Mouse (Mus musculus) hindbrain, embryonic 16.5 days (tissue): Measurements from ENCODE around the gene Aqp8. TPM values are rescaled to one million over a fixed set of nuclear protein-coding genes. Genes with fewer than 3 reads are reported as not detected.

Source experiments
- ATAC-seq: fragments of 200-750 bp; cut with Nextera tagmentation; 2 replicates; pipeline ENCODE4 v1.8.0; 2017; ENCODE audit warnings: moderate TSS enrichment, moderate library complexity
- H3K27ac ChIP-seq: fragments of 300-500 bp; sonication (generic); 2 replicates; pipeline ENCODE4 v1.5.1; 2014; ENCODE audit warnings: low read depth, mild to moderate bottlenecking, control low read depth, low read length, moderate library complexity
- H3K27me3 ChIP-seq: fragments of 300-500 bp; sonication (generic); replicated peaks from 2 replicates; pipeline ENCODE4 v1.6.1; 2014; ENCODE audit warnings: low read length; ENCODE audit not compliant: control insufficient read depth, insufficient read depth
- H3K36me3 ChIP-seq: fragments of 300-500 bp; sonication (generic); 2 replicates; pipeline ENCODE4 v1.6.1; 2014; ENCODE audit warnings: mild to moderate bottlenecking, low read length, moderate library complexity, mixed read lengths; ENCODE audit not compliant: control insufficient read depth, insufficient read depth
- H3K4me1 ChIP-seq: fragments of 300-500 bp; sonication (generic); 2 replicates; pipeline ENCODE4 v1.6.1; 2014; ENCODE audit warnings: low read depth, low read length; ENCODE audit not compliant: control insufficient read depth, insufficient read depth
- H3K4me2 ChIP-seq: fragments of 300-500 bp; sonication (generic); 2 replicates; pipeline ENCODE4 v1.6.1; 2014; ENCODE audit warnings: mild to moderate bottlenecking, low read length, control low read depth, moderate library complexity
- H3K4me3 ChIP-seq: fragments of 300-500 bp; sonication (generic); 2 replicates; pipeline ENCODE4 v1.5.1; 2014; ENCODE audit warnings: mild to moderate bottlenecking, low read length, control low read depth, moderate library complexity
- H3K9ac ChIP-seq: fragments of 300-500 bp; sonication (generic); 2 replicates; pipeline ENCODE4 v1.6.1; 2014; ENCODE audit warnings: low read depth, mild to moderate bottlenecking, control low read depth, low read length, moderate library complexity
- H3K9me3 ChIP-seq: fragments of 300-500 bp; sonication (generic); 2 replicates; pipeline ENCODE4 v1.6.1; 2014; ENCODE audit warnings: mild to moderate bottlenecking, low read length, moderate library complexity; ENCODE audit not compliant: control insufficient read depth
- WGBS: fragments of 180-500 bp; shearing (Covaris S2); extraction: QIAGEN DNeasy Blood & Tissue Kit; methylation state at CpG from one replicate; pipeline ENCODE4 v1.1.7; 2014; 5-methylcytosine and 5-hydroxymethylcytosine counted together
- polyA plus RNA-seq: library from polyadenylated mRNA; unstranded; fragments of >200 nt; fragmentation: Nextera tagmentation; extraction: Ambion mirVana; gene quantifications from 2 replicates; pipeline ENCODE4 v1.2.1, GENCODE M21; 2015

The Aqp8 gene
- polyA plus RNA-seq, 1 experiment from 2014 or later = not detected

DNA sequence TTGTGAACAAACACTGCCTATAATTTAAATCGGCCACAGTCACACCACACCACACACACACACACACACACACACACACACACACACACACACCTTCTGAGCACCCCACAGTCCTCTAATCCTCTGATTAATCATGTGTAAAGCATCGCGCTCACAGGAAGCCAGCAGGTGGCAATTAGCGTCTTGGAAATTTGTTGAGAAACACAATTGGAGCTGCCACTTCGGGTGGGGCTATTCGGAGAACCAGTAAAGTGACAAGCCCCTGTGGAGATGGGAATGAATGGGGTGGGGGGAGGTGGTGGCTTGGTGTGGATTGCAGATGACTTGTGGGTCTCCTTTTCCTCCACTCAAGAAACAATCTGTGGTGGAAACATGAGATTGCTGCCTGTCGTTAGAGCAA lies 45.9 kb downstream of the Aqp8 start:
- no peaks in the 10 kb centered on the region for H3K27me3 ChIP-seq
- no peak overlapping the region for H3K27ac ChIP-seq
- ATAC-seq = no peak
- no peaks in the 10 kb centered on the region for H3K36me3 ChIP-seq
- H3K4me1 ChIP-seq = no peaks in the 10 kb centered on the region
- H3K9ac ChIP-seq = no peak overlapping the region
- WGBS = 62% methylated on average over 7 of the region's 7 CpGs
- H3K4me3 ChIP-seq = no peak overlapping the region
- no peaks in the 10 kb centered on the region for H3K9me3 ChIP-seq
- no peak overlapping the region for H3K4me2 ChIP-seq

Other genes starting within 250 kb of the Aqp8 start
- gene Slc5a11, start 247.5 kb upstream of the Aqp8 start, polyA plus RNA-seq = 0.32 and 0.50 TPM in 2 replicates
- gene Lcmt1, start 92.5 kb upstream of the Aqp8 start, polyA plus RNA-seq = 104 and 112 TPM in 2 replicates
- gene Arhgap17, start 92.4 kb upstream of the Aqp8 start, polyA plus RNA-seq = 8.8 and 11.2 TPM in 2 replicates
- gene Zkscan2, start 38.2 kb downstream of the Aqp8 start, polyA plus RNA-seq = 10.4 and 10.6 TPM in 2 replicates